Mouse (Mus musculus) mouse embryonic stem cell (cell line): ENCODE measurements at regions not wholly inside any gene's neighbourhood (a gene's known extent, or its start where the extent isn't known, plus 50 kb on each side); places are given as distances from the start of the nearest gene placed in this dataset.

Source experiments
- in situ Hi-C, 2 experiments: fragments of 300-500 bp; cut with MboI; formaldehyde crosslinking; loops; 1 replicate in 1 of 2; 3 replicates in 1 of 2; pipeline ENCODE4 v1.14.3; 2019 to 2020; ENCODE audit warnings: low sequenced_read_pairs in 2 of 2, low pct_unique_long_range_greater_than_20kb in 1 of 2, mixed read lengths in 1 of 2; ENCODE audit not compliant: unreplicated experiment in 1 of 2

- in situ Hi-C loops: no loop called here
These were observed 161.1 kb upstream of the Rad23b start for GRCm38 (mm10) chr4:55188716-55189115.

- in situ Hi-C loops: no loop called here
These were observed 159.3 kb upstream of the Rad23b start for GRCm38 (mm10) chr4:55190586-55190985.

- in situ Hi-C loops: no loop called here
These were observed 155.8 kb upstream of the Rad23b start for GRCm38 (mm10) chr4:55194061-55194460.

- in situ Hi-C loops: no loop called here
These were observed 155.3 kb upstream of the Rad23b start for GRCm38 (mm10) chr4:55194552-55194951.

- in situ Hi-C loops: loop anchor here in 1 of 2 experiments (10.0 kb wide), 1 partner anchor 59 kb away; no protein-coding TSS in a partner anchor
These were observed 145.8 kb upstream of the Rad23b start for GRCm38 (mm10) chr4:55203731-55204710.

- in situ Hi-C loops: loop anchor here in 1 of 2 experiments (10.0 kb wide), 1 partner anchor 61 kb away; no protein-coding TSS in a partner anchor
These were observed 143.6 kb upstream of the Rad23b start for GRCm38 (mm10) chr4:55206226-55206625.

GRCm38 (mm10) chr4:55207749-55208385 is 142.0 kb upstream of the Rad23b start:
- in situ Hi-C loops: loop anchor here in 1 of 2 experiments (10.0 kb wide), 1 partner anchor 63 kb away; no protein-coding TSS in a partner anchor

- in situ Hi-C loops: loop anchor here in 1 of 2 experiments (10.0 kb wide), 1 partner anchor 64 kb away; no protein-coding TSS in a partner anchor
These were observed 141.2 kb upstream of the Rad23b start for GRCm38 (mm10) chr4:55208386-55209345.

GRCm38 (mm10) chr4:55215425-55216174 is 134.2 kb upstream of the Rad23b start:
- in situ Hi-C loops: loop anchor here in 1 of 2 experiments (10.0 kb wide), 1 partner anchor 281 kb away; no protein-coding TSS in a partner anchor

- in situ Hi-C loops: loop anchor here in 1 of 2 experiments (10.0 kb wide), 1 partner anchor 281 kb away; no protein-coding TSS in a partner anchor
These were observed 133.7 kb upstream of the Rad23b start for GRCm38 (mm10) chr4:55216175-55216545.

GRCm38 (mm10) chr4:55225766-55226165 is 124.1 kb upstream of the Rad23b start:
- in situ Hi-C loops: loop anchor here in 1 of 2 experiments (25.0 kb wide), 1 partner anchor 313 kb away; no protein-coding TSS in a partner anchor

- in situ Hi-C loops: loop anchor here in 1 of 2 experiments (25.0 kb wide), 1 partner anchor 315 kb away; no protein-coding TSS in a partner anchor
These were observed 122.4 kb upstream of the Rad23b start for GRCm38 (mm10) chr4:55227394-55227793.

- in situ Hi-C loops: loop anchor here in 1 of 2 experiments (25.0 kb wide), 1 partner anchor 319 kb away; no protein-coding TSS in a partner anchor
These were observed 118.3 kb upstream of the Rad23b start for GRCm38 (mm10) chr4:55231522-55231921.

- in situ Hi-C loops: loop anchor here in 1 of 2 experiments (25.0 kb wide), 1 partner anchor 326 kb away; no protein-coding TSS in a partner anchor
These were observed 112.0 kb upstream of the Rad23b start for GRCm38 (mm10) chr4:55237856-55238255.

- in situ Hi-C loops: loop anchor here (10.0 to 25.0 kb wide), 2 partner anchors 326 to 328 kb away; no protein-coding TSS in a partner anchor
These were observed 109.4 kb upstream of the Rad23b start for GRCm38 (mm10) chr4:55240450-55240849.

- in situ Hi-C loops: loop anchor here (10.0 to 25.0 kb wide), 2 partner anchors 328 to 330 kb away; no protein-coding TSS in a partner anchor
These were observed 107.5 kb upstream of the Rad23b start for GRCm38 (mm10) chr4:55242331-55242730.
